Mouse (Mus musculus) hindbrain, embryonic 14.5 days (tissue): ENCODE measurements around the gene Cenpu. TPM values are rescaled to one million over a fixed set of nuclear protein-coding genes. Genes with fewer than 3 reads are reported as not detected.

Experiments used
- ATAC-seq: fragments of 200-750 bp; cut with Nextera tagmentation; 2 replicates; pipeline ENCODE4 v1.8.0; 2017; ENCODE audit warnings: moderate number of reproducible peaks, mild to moderate bottlenecking, moderate TSS enrichment, moderate library complexity; ENCODE audit not compliant: low FRiP score
- DNase-seq: peaks from one replicate; pipeline ENCODE4 v3.0.0-alpha.2; 2015; ENCODE audit warnings: low spot score
- H3K27ac ChIP-seq: fragments of 300-500 bp; sonication (generic); 2 replicates; pipeline ENCODE4 v1.5.1; 2014; ENCODE audit warnings: mild to moderate bottlenecking, moderate library complexity
- H3K27me3 ChIP-seq: fragments of 300-500 bp; sonication (generic); 2 replicates; pipeline ENCODE4 v1.6.1; 2014; ENCODE audit warnings: mild to moderate bottlenecking, low read length, mixed read lengths; ENCODE audit not compliant: control insufficient read depth, insufficient read depth
- H3K36me3 ChIP-seq: fragments of 300-500 bp; sonication (generic); replicated peaks from 2 replicates; pipeline ENCODE4 v1.6.1; 2014; ENCODE audit not compliant: control insufficient read depth, insufficient read depth
- H3K4me1 ChIP-seq: fragments of 300-500 bp; sonication (generic); replicated peaks from 2 replicates; pipeline ENCODE4 v1.6.1; 2014; ENCODE audit warnings: antibody characterized with exemption, low read length, mixed read lengths; ENCODE audit not compliant: control insufficient read depth, insufficient read depth
- H3K4me2 ChIP-seq: fragments of 300-500 bp; sonication (generic); replicated peaks from 2 replicates; pipeline ENCODE4 v1.6.1; 2014; ENCODE audit warnings: mild to moderate bottlenecking, moderate library complexity
- H3K4me3 ChIP-seq: fragments of 300-500 bp; sonication (generic); replicated peaks from 2 replicates; pipeline ENCODE4 v1.5.1; 2014; ENCODE audit warnings: mild to moderate bottlenecking, low read length
- H3K9ac ChIP-seq: fragments of 300-500 bp; sonication (generic); 2 replicates; pipeline ENCODE4 v1.6.1; 2014
- H3K9me3 ChIP-seq: fragments of 300-500 bp; sonication (generic); 2 replicates; pipeline ENCODE4 v1.6.1; 2016; ENCODE audit warnings: low read length; ENCODE audit not compliant: control insufficient read depth
- WGBS: fragments of 180-500 bp; shearing (Covaris S2); extraction: QIAGEN DNeasy Blood & Tissue Kit; methylation state at CpG from one replicate; pipeline ENCODE4 v1.1.7; 2014; 5-methylcytosine and 5-hydroxymethylcytosine counted together
- polyA plus RNA-seq: library from polyadenylated mRNA; unstranded; fragments of >200 nt; fragmentation: Nextera tagmentation; extraction: Ambion mirVana; gene quantifications from 2 replicates; pipeline ENCODE4 v1.2.1, GENCODE M21; 2014

Cenpu gene
- polyA plus RNA-seq, 1 experiment from 2014 or later, result 6.2 TPM

- Histone ChIP-seq H3K27me3 (no peaks in the 10 kb centered on the region), H3K9me3 (no peaks in the 10 kb centered on the region), H3K4me3 (no peak overlapping the region), H3K9ac (no peak overlapping the region), H3K4me1 (0 out of 2 replicates have a peak, but pooled peaks cover under 1% of the 10 kb centered on the region), H3K36me3 (no peaks in the 10 kb centered on the region), H3K27ac (no peak overlapping the region), H3K4me2 (no peak overlapping the region)
- ATAC-seq (no peak), DNase-seq (no peak)
- WGBS, result 86% methylated on average over 5 of the region's 5 CpGs
Observed at GRCm38 (mm10) chr8:46545854-46546253, 6.0 kb upstream of the Cenpu start.

GRCm38 (mm10) chr8:46546431-46547176 is 5.2 kb upstream of the Cenpu start:
- no peak overlapping the region for H3K4me2 ChIP-seq
- H3K27ac ChIP-seq, result no peak overlapping the region
- no peak overlapping the region for H3K4me3 ChIP-seq
- DNase-seq (no peak), ATAC-seq (no peak)
- H3K9ac ChIP-seq, result no peak overlapping the region
- no peaks in the 10 kb centered on the region for H3K9me3 ChIP-seq
- 73% methylated on average over 11 of the region's 11 CpGs for WGBS
- no peaks in the 10 kb centered on the region for H3K36me3 ChIP-seq
- no peaks in the 10 kb centered on the region for H3K27me3 ChIP-seq
- peaks cover 4% of the 10 kb centered on the region; the same call in 1 of the 2 replicates for H3K4me1 ChIP-seq

GRCm38 (mm10) chr8:46547245-46547644 is 4.6 kb upstream of the Cenpu start:
- Histone ChIP-seq H3K4me2 (no peak overlapping the region), H3K4me3 (no peak overlapping the region), H3K4me1 (peaks cover 5% of the 10 kb centered on the region; the same call in 1 of the 2 replicates), H3K27me3 (no peaks in the 10 kb centered on the region), H3K9me3 (no peaks in the 10 kb centered on the region), H3K27ac (no peak overlapping the region), H3K36me3 (no peaks in the 10 kb centered on the region), H3K9ac (no peak overlapping the region)
- WGBS, result 57% methylated on average over 4 of the region's 4 CpGs
- no peak for ATAC-seq
- peak; percentile 81 for DNase-seq

GRCm38 (mm10) chr8:46550058-46550457 is 1.8 kb upstream of the Cenpu start:
- Histone ChIP-seq H3K36me3 (no peaks in the 10 kb centered on the region), H3K27ac (no peak overlapping the region), H3K27me3 (no peaks in the 10 kb centered on the region), H3K4me1 (peaks cover 10% of the 10 kb centered on the region), H3K4me2 (no peak overlapping the region), H3K9ac (no peak overlapping the region), H3K9me3 (no peaks in the 10 kb centered on the region), H3K4me3 (no peak overlapping the region)
- WGBS, result 87% methylated on average over 8 of the region's 8 CpGs
- no peak for ATAC-seq
- DNase-seq, result no peak

DNA sequence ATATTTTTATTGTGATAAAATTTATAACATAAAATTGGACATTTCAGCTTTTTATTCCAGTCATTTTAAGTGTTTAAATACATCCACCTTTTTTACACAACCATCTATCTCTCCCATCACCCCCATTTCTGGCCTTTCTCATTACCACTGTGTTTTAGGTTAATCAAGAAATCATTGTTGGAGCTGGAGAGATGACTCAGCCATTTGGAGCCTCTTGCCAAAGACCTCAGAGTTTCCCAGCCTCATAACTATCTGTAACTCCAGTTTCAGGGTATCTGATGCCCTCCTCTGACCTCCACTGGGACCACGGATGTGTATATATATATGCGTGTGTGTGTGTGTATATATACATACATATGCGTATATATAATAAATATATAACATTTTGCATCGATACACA is 799 bp upstream of the Cenpu start:
- ATAC-seq, result no peak

GRCm38 (mm10) chr8:46552441-46552765 is 575 bp downstream of the Cenpu start:
- DNase-seq, result no peak
- H3K36me3 ChIP-seq, result no peaks in the 10 kb centered on the region
- peak overlapping the region; percentile 60 for H3K4me3 ChIP-seq
- no peak overlapping the region for H3K27ac ChIP-seq
- H3K9ac ChIP-seq, result peak overlapping the region; percentile 45
- H3K4me2 ChIP-seq, result peak overlapping the region; percentile 68
- H3K9me3 ChIP-seq, result no peaks in the 10 kb centered on the region
- no peaks in the 10 kb centered on the region for H3K27me3 ChIP-seq
- no peak for ATAC-seq
- peaks cover 10% of the 10 kb centered on the region for H3K4me1 ChIP-seq
- WGBS, result 3% methylated on average over 10 of the region's 10 CpGs

More for the DNA sequence above, 799 bp upstream of the Cenpu start:
- peak; percentile 36 for DNase-seq
- Histone ChIP-seq H3K27ac (peak overlapping the region; percentile 68; the same call in 1 of the 2 replicates), H3K4me2 (peak overlapping the region; percentile 55), H3K4me3 (peak overlapping the region; percentile 60), H3K27me3 (no peaks in the 10 kb centered on the region), H3K4me1 (peaks cover 10% of the 10 kb centered on the region), H3K9ac (peak overlapping the region; percentile 61), H3K9me3 (no peaks in the 10 kb centered on the region), H3K36me3 (no peaks in the 10 kb centered on the region)
- 53% methylated on average over 4 of the region's 4 CpGs for WGBS

DNA sequence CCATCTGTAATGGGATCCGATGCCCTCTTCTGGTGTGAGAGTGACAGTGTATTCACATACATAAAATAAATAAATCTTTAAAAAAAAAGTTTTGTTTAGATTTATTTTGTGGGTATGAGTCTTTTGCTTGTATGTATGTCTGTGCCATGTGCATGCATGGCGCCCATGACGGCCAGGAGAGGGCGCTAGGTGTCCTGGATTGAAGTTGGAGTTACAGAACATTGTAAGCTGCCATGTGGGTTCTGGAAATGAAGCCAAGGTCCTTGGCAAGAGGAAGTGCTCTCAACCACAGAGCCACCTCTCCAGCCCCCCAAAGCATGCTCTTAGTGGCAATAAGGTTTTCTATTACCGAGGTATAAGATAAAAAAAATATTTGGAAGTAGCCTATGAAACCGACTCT is 7.6 kb downstream of the Cenpu start:
- Histone ChIP-seq H3K4me1 (no peaks in the 10 kb centered on the region), H3K4me3 (no peak overlapping the region), H3K9me3 (no peaks in the 10 kb centered on the region), H3K27ac (no peak overlapping the region), H3K4me2 (no peak overlapping the region), H3K27me3 (no peaks in the 10 kb centered on the region), H3K9ac (no peak overlapping the region), H3K36me3 (0 out of 2 replicates have a peak, but pooled peaks cover 8% of the 10 kb centered on the region)
- DNase-seq (no peak), ATAC-seq (no peak)
- 88% methylated on average over 6 of the region's 6 CpGs for WGBS

- H3K9me3 ChIP-seq, result no peaks in the 10 kb centered on the region
- no peaks in the 10 kb centered on the region for H3K4me1 ChIP-seq
- H3K27me3 ChIP-seq, result no peaks in the 10 kb centered on the region
- no peak overlapping the region for H3K4me3 ChIP-seq
- ATAC-seq (no peak), DNase-seq (no peak)
- H3K9ac ChIP-seq, result no peak overlapping the region
- no peak overlapping the region for H3K4me2 ChIP-seq
- no peak overlapping the region for H3K27ac ChIP-seq
- WGBS, result 94% methylated on average over 16 of the region's 16 CpGs
- 0 out of 2 replicates have a peak, but pooled peaks cover 8% of the 10 kb centered on the region for H3K36me3 ChIP-seq
Observed at GRCm38 (mm10) chr8:46562333-46562732, 10.5 kb downstream of the Cenpu start.

GRCm38 (mm10) chr8:46566914-46567529 is 15.2 kb downstream of the Cenpu start:
- no peaks in the 10 kb centered on the region for H3K27me3 ChIP-seq
- H3K9me3 ChIP-seq, result no peaks in the 10 kb centered on the region
- H3K4me3 ChIP-seq, result no peak overlapping the region
- H3K36me3 ChIP-seq, result 0 out of 2 replicates have a peak, but pooled peaks cover 8% of the 10 kb centered on the region
- no peak for DNase-seq
- WGBS, result 67% methylated on average over 7 of the region's 7 CpGs
- no peak overlapping the region for H3K9ac ChIP-seq
- no peaks in the 10 kb centered on the region for H3K4me1 ChIP-seq
- H3K4me2 ChIP-seq, result no peak overlapping the region
- H3K27ac ChIP-seq, result no peak overlapping the region
- no peak for ATAC-seq
